Mouse (Mus musculus): Measurements from ENCODE around the gene Gm27027.

DNA sequence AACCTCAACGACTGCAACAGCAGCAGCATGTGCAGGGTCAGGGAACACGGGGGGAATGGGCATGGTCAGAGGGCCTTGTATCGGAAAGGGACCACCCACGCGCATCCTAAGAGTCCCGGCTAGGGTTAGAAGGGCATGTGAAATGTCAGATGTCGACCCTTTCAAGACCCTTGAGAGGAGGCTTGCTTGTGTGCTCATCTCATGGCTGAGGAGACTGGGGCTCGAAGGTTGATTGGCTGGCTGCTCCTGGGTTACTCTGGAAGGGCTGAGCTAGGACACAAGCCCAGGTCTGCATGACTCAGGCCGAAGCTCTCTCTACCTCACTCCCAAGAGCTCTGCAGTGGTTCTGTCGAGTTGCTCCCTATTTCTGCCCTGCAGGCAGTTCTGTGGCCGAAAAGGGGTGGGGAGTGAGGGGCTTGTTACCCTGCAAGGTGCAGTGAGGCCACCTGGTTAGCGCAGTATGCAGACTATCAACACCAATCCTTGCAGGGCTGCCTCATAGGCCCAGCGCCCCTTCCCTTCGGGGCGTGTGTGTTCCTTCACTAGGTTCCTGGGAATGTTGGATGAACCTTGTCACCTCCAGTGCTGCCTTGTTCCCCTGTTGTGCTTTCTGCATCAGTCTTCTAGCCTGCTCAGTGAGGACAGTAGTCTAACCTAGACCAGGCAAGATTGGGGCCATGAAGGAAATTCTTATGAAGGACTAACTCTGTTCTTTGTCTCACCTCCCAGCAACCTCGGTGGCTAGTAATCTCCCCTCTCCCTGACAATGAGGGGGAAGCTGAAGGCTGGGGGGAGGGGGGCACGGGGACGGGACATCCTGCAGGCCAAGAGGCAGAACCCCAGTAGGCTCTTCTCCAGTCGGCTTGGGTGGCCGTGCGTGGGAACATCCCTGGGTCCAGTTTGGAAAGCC is 20.4 kb downstream of the Gm27027 start:
- TF ChIP-seq GATA1 (IDR thresholded peaks at IDR 0.05; ENCODE audit: low read length) (no peak), TAL1 (IDR thresholded peaks at IDR 0.05; ENCODE audit: low read length) (no peak)

Data from erythroblast, embryonic 14.5 days (primary cell).